Mouse (Mus musculus): Measurements from ENCODE around the gene Fam89b. TPM values are rescaled to one million over a fixed set of nuclear protein-coding genes. Genes with fewer than 3 reads are reported as not detected.
A peak's percentile ranks its signal among the peaks of the same experiment; 100 is the strongest.
"Not testable (repeated sequence)": the region's sequence is repeated elsewhere in the genome, so short reads cannot be mapped to it uniquely, and the experiment has no call there.

Gene Fam89b
- polyA plus RNA-seq, 1 experiment from 2014 or later, result 92.9 TPM

DNA sequence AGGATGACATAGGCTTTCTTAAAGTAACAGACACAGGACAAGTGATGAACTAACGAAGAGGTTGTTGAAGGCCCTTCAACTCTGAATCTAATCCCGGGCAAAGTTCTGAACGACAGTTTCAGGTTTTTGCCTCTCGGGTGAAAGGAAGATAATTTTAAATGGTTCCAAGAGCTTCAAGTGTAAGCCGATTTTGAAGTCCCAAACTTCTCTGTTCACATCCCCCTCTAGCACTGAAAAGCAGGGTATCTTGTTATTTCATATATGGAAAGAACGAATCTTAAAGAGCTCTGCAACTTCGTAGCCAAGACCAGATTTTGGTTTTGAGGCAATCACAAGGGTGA lies 40.4 kb downstream of the Fam89b start:
- H3K4me1 ChIP-seq (replicated peaks; ENCODE audit: control insufficient read depth, insufficient read depth, low read length), result peaks cover 29% of the 10 kb centered on the region
- H3K9me3 ChIP-seq (ENCODE audit: control insufficient read depth, low read length), result no peaks in the 10 kb centered on the region
- no peaks in the 10 kb centered on the region for H3K27me3 ChIP-seq (ENCODE audit: control insufficient read depth, insufficient read depth, low read depth, low read length)
- H3K27ac ChIP-seq (ENCODE audit: low read length), result peak overlapping the region; percentile 94
- peak overlapping the region; percentile 90 for H3K9ac ChIP-seq (ENCODE audit: low read length)
- under 1% methylated on average over 7 of the region's 7 CpGs for WGBS
- H3K36me3 ChIP-seq (ENCODE audit: control insufficient read depth, insufficient read depth, low read length), result peaks cover 23% of the 10 kb centered on the region
- peak overlapping the region; percentile 86 for H3K4me2 ChIP-seq (ENCODE audit: low read depth, low read length)
- peak overlapping the region; percentile 87 for H3K4me3 ChIP-seq (ENCODE audit: low read length)
- no peak for ATAC-seq (ENCODE audit: low read depth)

DNA sequence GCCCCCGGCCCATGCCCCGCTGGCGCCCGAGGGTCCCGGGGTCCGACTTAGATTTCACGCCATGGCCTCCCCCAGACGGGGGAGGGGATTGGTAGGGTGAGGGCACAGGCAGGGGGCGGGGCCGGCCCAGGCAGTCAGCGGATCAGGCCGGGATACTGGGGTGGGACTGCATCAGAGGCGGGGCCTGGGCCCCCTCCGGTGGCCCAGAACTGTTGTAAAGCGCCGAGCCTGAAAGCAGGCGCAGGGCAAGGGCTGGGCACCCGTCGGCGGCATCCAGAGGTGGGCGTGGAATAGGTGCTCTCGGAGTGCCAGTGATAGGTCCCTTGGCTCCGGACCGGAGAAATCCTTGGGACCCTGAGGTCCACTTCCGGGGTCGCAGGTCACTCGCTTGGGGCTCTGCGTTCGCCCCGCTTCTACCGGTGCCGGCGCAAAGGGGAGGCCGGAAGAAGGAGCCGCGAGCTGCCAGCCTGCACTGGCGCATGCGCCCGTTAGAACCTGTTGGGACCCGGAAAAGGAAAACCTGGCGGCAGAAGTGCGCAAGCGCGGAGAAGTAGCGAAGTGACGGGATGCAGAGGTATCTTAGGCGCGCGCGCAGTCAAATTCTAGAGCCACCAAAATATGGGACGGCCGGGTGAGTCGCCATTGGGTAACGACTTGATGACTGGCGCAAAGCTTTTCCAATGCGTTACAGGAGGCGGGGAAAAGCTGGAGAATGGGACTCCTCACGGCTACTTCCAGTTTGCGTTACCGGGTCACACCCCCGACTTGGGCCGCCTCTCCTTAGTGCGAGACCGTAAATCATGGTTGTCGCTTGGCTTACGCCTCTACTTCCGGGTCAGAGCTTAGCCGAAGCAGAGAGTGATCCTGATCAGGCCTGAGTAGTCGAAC lies 41.0 kb downstream of the Fam89b start, which contains the start of the genes Map3k11 and Pcnx3:
Gene Map3k11 (plus strand): TSS at position 543 of the 888 bp plus-strand sequence.
Gene Pcnx3 (minus strand): TSS at position 709 of the 888 bp plus-strand sequence.
- Histone ChIP-seq H3K27me3 (ENCODE audit: control insufficient read depth, insufficient read depth, low read depth, low read length) (no peaks in the 10 kb centered on the region), H3K36me3 (ENCODE audit: control insufficient read depth, insufficient read depth, low read length) (peaks cover 23% of the 10 kb centered on the region), H3K27ac (ENCODE audit: low read length) (peak within 1 kb of the TSS; percentile 94), H3K9ac (ENCODE audit: low read length) (peak within 1 kb of the TSS; percentile 90), H3K4me3 (ENCODE audit: low read length) (peak within 1 kb of the TSS; percentile 87), H3K4me2 (ENCODE audit: low read depth, low read length) (peak within 1 kb of the TSS; percentile 86), H3K9me3 (ENCODE audit: control insufficient read depth, low read length) (no peaks in the 10 kb centered on the region), H3K4me1 (replicated peaks; ENCODE audit: control insufficient read depth, insufficient read depth, low read length) (peaks cover 29% of the 10 kb centered on the region)
- under 1% methylated on average over 68 of the region's 69 CpGs for WGBS
- ATAC-seq (ENCODE audit: low read depth), result peak; percentile 93

DNA sequence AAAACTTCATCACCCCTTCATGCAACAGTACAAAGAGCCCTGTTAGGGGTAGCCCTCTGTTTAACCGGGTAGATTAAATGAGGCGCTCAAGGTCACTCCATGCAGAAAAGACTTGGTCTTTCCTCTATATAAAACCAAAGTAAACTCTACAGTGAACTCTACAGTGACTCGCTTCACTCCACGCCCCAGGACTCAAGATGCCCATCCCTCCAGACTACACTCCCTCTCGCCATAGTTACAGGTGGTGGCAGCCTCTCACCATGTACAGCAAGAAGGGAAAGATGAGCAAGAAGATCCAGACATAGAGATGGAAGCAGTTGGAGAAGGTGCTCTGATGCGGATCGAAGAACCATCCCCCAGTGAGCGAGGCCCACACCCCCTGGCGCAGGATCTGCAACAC lies 41.7 kb downstream of the Fam89b start:
- ATAC-seq (ENCODE audit: low read depth), result no peak

DNA sequence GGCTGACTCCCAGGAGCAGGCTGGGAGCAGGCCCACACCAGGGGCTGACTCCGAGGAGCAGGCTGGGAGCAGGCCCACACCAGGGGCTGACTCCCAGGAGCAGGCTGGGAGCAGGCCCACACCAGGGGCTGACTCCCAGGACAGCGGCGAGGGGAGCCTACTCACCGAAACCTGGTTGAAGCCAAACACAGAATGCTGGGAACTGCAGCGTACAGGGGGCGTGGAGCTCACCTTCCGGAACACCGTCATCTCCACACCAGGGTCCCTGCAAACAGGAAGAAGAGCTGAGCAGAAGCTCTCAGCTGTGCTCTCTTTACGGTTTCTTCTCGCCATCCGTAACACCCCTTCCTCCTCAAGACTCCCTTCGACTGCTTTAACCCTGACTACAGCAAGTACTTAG lies 42.5 kb downstream of the Fam89b start:
- H3K9me3 ChIP-seq (ENCODE audit: control insufficient read depth, low read length); H3K4me3 ChIP-seq (ENCODE audit: low read length); H3K9ac ChIP-seq (ENCODE audit: low read length); H3K27me3 ChIP-seq (ENCODE audit: control insufficient read depth, insufficient read depth, low read depth, low read length); ATAC-seq (ENCODE audit: low read depth); H3K27ac ChIP-seq (ENCODE audit: low read length); H3K4me2 ChIP-seq (ENCODE audit: low read depth, low read length): not testable (repeated sequence)
- Histone ChIP-seq H3K36me3 (ENCODE audit: control insufficient read depth, insufficient read depth, low read length) (peaks cover 35% of the 10 kb centered on the region), H3K4me1 (replicated peaks; ENCODE audit: control insufficient read depth, insufficient read depth, low read length) (peaks cover 27% of the 10 kb centered on the region)
- 90% methylated on average over 11 of the region's 12 CpGs for WGBS

More for the DNA sequence above, 41.7 kb downstream of the Fam89b start:
- peak overlapping the region; percentile 87 for H3K4me3 ChIP-seq (ENCODE audit: low read length)
- H3K27me3 ChIP-seq (ENCODE audit: control insufficient read depth, insufficient read depth, low read depth, low read length), result no peaks in the 10 kb centered on the region
- peak overlapping the region; percentile 70 for H3K9ac ChIP-seq (ENCODE audit: low read length)
- peak overlapping the region; percentile 94 for H3K27ac ChIP-seq (ENCODE audit: low read length)
- peaks cover 29% of the 10 kb centered on the region for H3K36me3 ChIP-seq (ENCODE audit: control insufficient read depth, insufficient read depth, low read length)
- 15% methylated on average over 9 of the region's 9 CpGs for WGBS
- peaks cover 29% of the 10 kb centered on the region for H3K4me1 ChIP-seq (replicated peaks; ENCODE audit: control insufficient read depth, insufficient read depth, low read length)
- H3K9me3 ChIP-seq (ENCODE audit: control insufficient read depth, low read length), result no peaks in the 10 kb centered on the region
- H3K4me2 ChIP-seq (ENCODE audit: low read depth, low read length), result peak overlapping the region; percentile 86

DNA sequence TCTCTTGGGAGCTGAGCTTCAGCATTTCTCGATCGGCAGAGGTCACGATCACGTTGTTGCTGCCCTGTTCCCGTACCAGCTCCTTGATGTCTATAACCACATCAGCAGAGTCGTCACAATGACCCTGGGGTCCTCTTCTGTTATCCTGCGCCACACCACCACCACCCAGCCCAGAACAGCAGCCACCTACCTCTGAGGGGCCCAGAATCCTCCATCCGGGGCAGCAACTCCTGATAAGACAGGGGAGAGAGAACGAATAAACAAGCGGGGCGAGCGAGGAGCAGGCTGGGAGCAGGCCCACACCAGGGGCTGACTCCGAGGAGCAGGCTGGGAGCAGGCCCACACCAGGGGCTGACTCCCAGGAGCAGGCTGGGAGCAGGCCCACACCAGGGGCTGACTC lies 43.0 kb downstream of the Fam89b start:
- 81% methylated on average over 13 of the region's 13 CpGs for WGBS
- Histone ChIP-seq H3K36me3 (ENCODE audit: control insufficient read depth, insufficient read depth, low read length) (peaks cover 37% of the 10 kb centered on the region), H3K4me1 (replicated peaks; ENCODE audit: control insufficient read depth, insufficient read depth, low read length) (peaks cover 22% of the 10 kb centered on the region), H3K4me3 (ENCODE audit: low read length) (no peak overlapping the region), H3K27me3 (ENCODE audit: control insufficient read depth, insufficient read depth, low read depth, low read length) (no peaks in the 10 kb centered on the region), H3K9ac (ENCODE audit: low read length) (no peak overlapping the region), H3K27ac (ENCODE audit: low read length) (no peak overlapping the region), H3K9me3 (ENCODE audit: control insufficient read depth, low read length) (no peaks in the 10 kb centered on the region), H3K4me2 (ENCODE audit: low read depth, low read length) (no peak overlapping the region)
- ATAC-seq (ENCODE audit: low read depth), result no peak

DNA sequence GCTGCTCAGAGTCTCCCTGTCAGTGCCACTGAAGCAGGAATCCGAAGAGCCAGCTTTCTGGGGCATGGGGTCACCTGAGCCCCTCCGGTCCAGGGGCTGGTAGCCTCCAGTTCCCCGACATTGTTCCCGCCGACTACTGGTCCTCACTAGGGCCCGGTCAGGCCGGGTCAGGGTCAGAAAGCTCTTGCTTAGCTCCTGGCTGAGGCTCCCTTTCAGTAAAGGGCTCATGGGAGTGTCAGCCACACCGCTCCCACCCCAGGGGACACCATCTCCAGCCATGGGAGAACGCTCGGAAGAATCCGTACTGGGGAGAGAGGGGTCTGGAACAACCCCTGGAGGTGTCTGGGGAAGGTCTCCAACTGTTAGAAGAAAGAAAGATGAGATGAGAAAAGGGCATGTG lies 43.6 kb downstream of the Fam89b start:
- Histone ChIP-seq H3K9ac (ENCODE audit: low read length) (no peak overlapping the region), H3K27ac (ENCODE audit: low read length) (no peak overlapping the region), H3K4me2 (ENCODE audit: low read depth, low read length) (no peak overlapping the region), H3K9me3 (ENCODE audit: control insufficient read depth, low read length) (no peaks in the 10 kb centered on the region), H3K36me3 (ENCODE audit: control insufficient read depth, insufficient read depth, low read length) (peaks cover 40% of the 10 kb centered on the region), H3K4me3 (ENCODE audit: low read length) (no peak overlapping the region), H3K27me3 (ENCODE audit: control insufficient read depth, insufficient read depth, low read depth, low read length) (no peaks in the 10 kb centered on the region), H3K4me1 (replicated peaks; ENCODE audit: control insufficient read depth, insufficient read depth, low read length) (peaks cover 16% of the 10 kb centered on the region)
- WGBS, result 88% methylated on average over 11 of the region's 11 CpGs
- ATAC-seq (ENCODE audit: low read depth), result no peak

DNA sequence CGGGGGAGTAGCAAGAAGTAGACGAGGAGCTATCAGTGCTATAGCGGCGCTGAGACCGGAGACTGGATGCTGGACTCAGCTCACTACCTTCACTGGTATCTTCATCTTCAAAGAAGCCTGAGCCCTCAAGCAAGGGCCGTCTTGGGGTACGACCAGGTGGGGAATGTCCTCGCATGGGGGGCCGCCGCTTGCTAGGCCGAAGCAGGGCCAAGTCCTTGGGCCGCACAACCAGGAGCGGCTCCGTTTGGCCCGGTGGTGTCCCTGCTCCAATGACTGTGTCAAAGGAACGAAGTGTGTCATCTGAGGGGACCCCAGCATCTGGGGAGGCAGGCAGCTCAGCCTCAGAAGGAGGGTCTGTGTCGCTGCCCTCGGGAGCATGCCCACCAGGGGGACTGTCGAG lies 44.0 kb downstream of the Fam89b start:
- no peak for ATAC-seq (ENCODE audit: low read depth)
- no peaks in the 10 kb centered on the region for H3K9me3 ChIP-seq (ENCODE audit: control insufficient read depth, low read length)
- peaks cover 12% of the 10 kb centered on the region for H3K4me1 ChIP-seq (replicated peaks; ENCODE audit: control insufficient read depth, insufficient read depth, low read length)
- H3K4me3 ChIP-seq (ENCODE audit: low read length), result no peak overlapping the region
- H3K27ac ChIP-seq (ENCODE audit: low read length), result no peak overlapping the region
- no peak overlapping the region for H3K9ac ChIP-seq (ENCODE audit: low read length)
- 95% methylated on average over 19 of the region's 19 CpGs for WGBS
- H3K27me3 ChIP-seq (ENCODE audit: control insufficient read depth, insufficient read depth, low read depth, low read length), result no peaks in the 10 kb centered on the region
- H3K4me2 ChIP-seq (ENCODE audit: low read depth, low read length), result no peak overlapping the region
- peaks cover 43% of the 10 kb centered on the region for H3K36me3 ChIP-seq (ENCODE audit: control insufficient read depth, insufficient read depth, low read length)

DNA sequence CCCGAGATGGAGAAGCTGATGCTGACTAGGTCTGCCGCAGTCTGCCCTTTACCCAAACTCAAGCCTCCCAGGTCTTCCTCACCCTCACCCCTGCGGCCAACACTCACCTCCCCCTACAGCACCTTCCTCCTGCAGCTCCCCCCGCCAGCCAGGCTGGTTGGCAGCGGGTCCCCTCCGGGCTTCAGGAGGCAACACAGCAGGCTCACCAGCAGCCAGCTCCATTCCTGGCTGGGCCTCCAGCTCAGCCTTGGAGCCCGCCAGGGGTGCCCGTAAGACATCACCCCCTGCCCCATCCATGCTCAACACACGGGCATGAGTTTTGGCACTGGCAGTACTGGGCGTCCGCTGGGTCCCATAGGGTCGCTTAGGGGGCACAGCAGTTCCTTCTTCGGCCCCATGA lies 44.5 kb downstream of the Fam89b start:
- H3K36me3 ChIP-seq (ENCODE audit: control insufficient read depth, insufficient read depth, low read length), result peaks cover 43% of the 10 kb centered on the region

DNA sequence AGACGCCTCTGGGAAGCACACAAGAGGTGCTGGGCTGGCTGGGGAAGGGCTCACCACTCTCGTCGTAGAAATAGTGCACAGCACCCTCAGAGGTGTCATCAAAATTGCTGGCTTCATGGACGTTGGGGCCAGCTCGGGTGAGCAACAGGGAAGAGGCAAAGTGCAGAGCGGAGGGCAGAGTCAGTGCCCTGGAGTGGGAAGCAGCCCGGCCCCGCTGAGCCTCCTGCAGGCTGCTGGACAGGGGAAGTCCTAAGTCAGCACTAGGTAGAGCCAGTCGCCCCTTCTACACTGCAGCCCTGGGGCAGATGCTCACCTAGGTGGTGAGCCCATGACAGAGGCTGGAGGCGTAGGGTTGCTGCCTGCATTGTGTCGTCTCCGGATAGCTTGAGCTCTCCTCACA lies 45.2 kb downstream of the Fam89b start:
- 88% methylated on average over 12 of the region's 12 CpGs for WGBS
- H3K9ac ChIP-seq (ENCODE audit: low read length), result no peak overlapping the region
- no peak overlapping the region for H3K4me3 ChIP-seq (ENCODE audit: low read length)
- no peak for ATAC-seq (ENCODE audit: low read depth)
- H3K27me3 ChIP-seq (ENCODE audit: control insufficient read depth, insufficient read depth, low read depth, low read length), result no peaks in the 10 kb centered on the region
- peaks cover 46% of the 10 kb centered on the region for H3K36me3 ChIP-seq (ENCODE audit: control insufficient read depth, insufficient read depth, low read length)
- no peaks in the 10 kb centered on the region for H3K9me3 ChIP-seq (ENCODE audit: control insufficient read depth, low read length)
- H3K27ac ChIP-seq (ENCODE audit: low read length), result no peak overlapping the region
- no peak overlapping the region for H3K4me2 ChIP-seq (ENCODE audit: low read depth, low read length)
- peaks cover 9% of the 10 kb centered on the region for H3K4me1 ChIP-seq (replicated peaks; ENCODE audit: control insufficient read depth, insufficient read depth, low read length)

More for the DNA sequence above, 44.5 kb downstream of the Fam89b start:
- WGBS, result 89% methylated on average over 13 of the region's 13 CpGs
- Histone ChIP-seq H3K27ac (ENCODE audit: low read length) (no peak overlapping the region), H3K9ac (ENCODE audit: low read length) (no peak overlapping the region), H3K4me2 (ENCODE audit: low read depth, low read length) (no peak overlapping the region), H3K4me3 (ENCODE audit: low read length) (no peak overlapping the region), H3K4me1 (replicated peaks; ENCODE audit: control insufficient read depth, insufficient read depth, low read length) (peaks cover 9% of the 10 kb centered on the region), H3K9me3 (ENCODE audit: control insufficient read depth, low read length) (no peaks in the 10 kb centered on the region), H3K27me3 (ENCODE audit: control insufficient read depth, insufficient read depth, low read depth, low read length) (no peaks in the 10 kb centered on the region)
- no peak for ATAC-seq (ENCODE audit: low read depth)
